Mouse (Mus musculus) gastrocnemius, postnatal 14 days (tissue): ENCODE measurements around the gene Slc35g2. TPM values are rescaled to one million over a fixed set of nuclear protein-coding genes. Genes with fewer than 3 reads are reported as not detected.

Experiments
- DNase-seq: peaks from one replicate; pipeline ENCODE4 v3.0.0; 2021; ENCODE audit warnings: mixed read lengths
- intact Hi-C: fragments of 180-260 bp; cut with DNase I; formaldehyde crosslinking; loops from one replicate; pipeline ENCODE4 v1.15.1; 2025; ENCODE audit warnings: low total_unique reads
- long read RNA-seq, 2 experiments: library from polyadenylated mRNA; stranded (forward); transcript quantifications; one replicate each; pipeline ENCODE4 v2.0.0; 2021
- total RNA-seq, 2 experiments: library from RNA; stranded (reverse); gene quantifications; 2 replicates each; pipeline ENCODE4 v1.2.3; 2021

Gene Slc35g2
- under 1 TPM; 0.60 to 0.80 TPM for total RNA-seq
- long read RNA-seq, experiment 1, result 0 reads
- long read RNA-seq, experiment 2, partial matches to known transcripts, result 0 of 1 reads
- long read RNA-seq, experiment 2, other reads (novel, unspliced or antisense), result 0 of 1 reads

DNA sequence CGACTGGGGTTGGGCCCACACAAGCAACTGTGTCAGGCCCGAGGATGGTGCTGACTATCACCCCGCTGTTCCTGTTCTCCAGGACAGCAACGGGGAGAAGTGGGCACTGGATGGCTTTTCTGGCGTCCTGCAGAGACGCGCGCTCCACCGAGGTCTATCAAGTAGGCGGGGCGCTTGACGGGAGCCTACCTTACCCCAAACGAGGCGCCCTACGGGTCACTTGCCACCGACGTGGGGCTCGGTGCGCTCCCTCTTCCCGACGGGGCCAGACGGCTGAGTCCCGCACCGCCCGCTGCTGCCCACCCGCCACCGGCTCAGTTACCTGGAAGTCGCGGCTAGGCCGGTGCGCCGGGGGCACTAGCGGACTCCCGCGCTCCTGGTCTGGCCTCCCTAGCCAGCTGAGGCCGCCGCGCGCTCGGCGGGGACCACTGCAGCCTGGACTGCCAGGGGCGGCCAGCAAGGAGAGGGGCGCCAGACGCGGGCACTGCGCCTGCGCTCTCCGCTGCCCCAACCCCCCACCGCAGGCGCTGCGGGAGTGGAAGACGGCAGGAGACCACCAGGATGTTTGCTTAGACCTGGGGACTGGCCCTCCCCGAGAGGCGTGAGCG is at the start of gene Slc35g2:
Gene Slc35g2, minus strand, starts transcription at position 465 of the 608 bp plus-strand sequence.
- intact Hi-C loops, result no loop called here

DNA sequence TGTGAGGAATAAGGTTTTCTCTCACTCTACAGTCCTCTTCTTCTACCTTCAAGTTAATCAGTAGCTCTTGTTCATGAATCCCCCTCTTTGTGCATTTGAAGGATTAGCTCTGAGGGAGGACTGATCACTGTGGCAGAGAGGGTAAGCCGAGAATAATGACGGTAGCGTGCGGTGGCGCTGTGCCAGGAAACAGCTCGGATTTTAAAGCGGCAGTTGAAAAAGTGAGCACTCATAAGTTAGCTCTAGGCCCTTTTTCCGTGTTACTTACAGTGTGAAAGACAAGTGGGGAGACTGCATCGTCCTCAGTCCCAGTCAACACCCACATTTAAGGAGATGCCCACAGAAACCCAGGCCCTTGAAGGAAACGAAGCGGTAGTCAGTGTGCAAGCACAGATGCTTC is 46.1 kb upstream of the Slc35g2 start:
- intact Hi-C loops, result no loop called here
- peak; percentile 13 for DNase-seq

More for the DNA sequence above, at the start of gene Slc35g2:
- DNase-seq, result peak; percentile 13

DNA sequence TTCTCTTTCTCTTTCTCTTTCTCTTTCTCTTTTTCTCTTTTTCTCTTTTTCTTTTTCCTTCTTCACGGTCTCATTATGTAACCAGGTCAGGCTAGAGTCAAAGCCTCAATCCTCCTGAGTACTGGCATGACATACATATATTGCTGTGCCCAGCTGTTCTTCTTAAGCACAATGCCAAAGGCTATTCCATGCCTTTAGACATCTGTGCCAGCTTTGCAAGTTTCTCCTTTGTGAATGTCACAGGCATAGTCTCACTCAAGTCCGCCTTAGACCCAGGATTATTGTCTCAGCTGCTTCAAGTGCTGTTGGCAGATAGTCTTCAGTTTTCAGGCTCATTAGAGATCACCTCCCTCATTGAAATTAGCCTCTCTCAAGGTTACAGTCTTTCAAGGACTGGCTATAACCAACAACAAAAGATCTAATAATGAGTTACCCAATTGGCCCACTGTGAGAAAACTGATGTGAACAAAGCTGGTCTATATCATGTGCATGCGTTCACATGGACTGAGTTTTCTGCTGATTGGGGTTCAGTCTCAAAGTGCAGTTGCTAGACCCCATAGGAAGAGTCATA is 42.7 kb upstream of the Slc35g2 start:
- DNase-seq, result no peak
- intact Hi-C loops, result no loop called here

DNA sequence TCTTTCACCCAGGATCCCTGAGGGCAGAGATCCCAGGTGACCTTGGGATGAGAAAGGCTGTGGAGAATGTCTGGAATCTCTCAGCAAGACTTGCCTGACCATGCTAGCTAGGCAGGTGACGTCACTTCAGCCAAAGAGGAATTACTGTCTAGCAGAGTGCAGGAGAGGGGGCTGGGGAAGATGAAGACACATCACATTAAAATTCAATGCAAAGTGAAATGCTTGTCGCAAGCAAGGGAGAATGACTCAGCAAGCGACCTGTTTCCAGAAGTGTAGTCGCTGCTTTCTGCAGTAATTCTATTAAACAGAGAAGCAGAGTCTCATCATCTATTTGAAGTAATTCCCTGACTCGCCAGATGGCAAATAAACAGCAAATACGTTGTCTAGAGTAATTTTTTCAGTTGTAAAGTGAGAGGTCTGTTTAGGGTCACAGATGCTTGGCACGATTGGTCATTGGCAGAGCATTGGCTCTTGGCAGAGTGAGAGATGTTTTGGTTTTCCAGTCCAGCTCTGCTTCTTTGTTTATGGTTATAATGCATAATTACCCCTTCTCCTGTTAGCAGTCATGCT is 35.2 kb upstream of the Slc35g2 start:
- intact Hi-C loops, result no loop called here
- DNase-seq, result peak; percentile 21

DNA sequence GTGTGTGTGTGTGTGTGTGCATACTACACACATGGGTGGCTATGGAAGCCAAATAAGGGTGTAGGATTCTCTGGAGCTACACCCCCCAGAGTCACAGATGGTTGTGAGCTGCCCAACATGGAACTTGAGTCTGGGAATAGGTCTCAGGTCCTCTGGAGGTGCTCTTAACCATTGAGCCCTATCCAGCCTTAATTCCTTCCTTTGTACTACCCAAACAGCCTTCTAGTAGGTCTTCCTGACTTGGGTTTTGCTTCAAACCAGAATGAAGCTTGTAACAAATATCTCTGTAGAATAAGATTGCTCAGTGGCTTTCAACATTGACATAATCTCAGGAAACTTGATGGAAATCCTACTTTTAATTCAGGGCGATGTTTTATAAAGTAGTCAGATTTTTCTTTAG is 34.6 kb upstream of the Slc35g2 start:
- no peak for DNase-seq
- intact Hi-C loops, result no loop called here

DNA sequence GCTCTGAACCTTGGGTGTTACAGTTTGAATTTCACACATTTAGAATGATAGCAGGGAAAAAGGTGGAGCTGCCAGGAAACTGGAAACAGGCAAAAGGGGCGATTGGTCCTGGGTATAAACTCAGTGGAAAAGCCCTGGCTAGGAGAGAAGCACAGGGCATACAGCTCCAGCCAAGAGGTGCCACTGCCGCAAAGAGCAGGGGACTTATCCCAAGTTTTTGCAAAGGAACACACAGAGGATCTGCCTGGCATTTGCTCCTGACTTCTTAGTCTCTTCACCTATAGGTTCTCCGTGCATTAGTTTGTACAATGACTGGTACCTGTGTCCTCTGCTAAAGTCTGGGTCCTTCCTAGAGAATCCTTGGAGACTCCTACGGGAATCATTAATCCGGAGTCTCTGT is 32.3 kb upstream of the Slc35g2 start:
- no peak for DNase-seq
- intact Hi-C loops, result no loop called here

DNA sequence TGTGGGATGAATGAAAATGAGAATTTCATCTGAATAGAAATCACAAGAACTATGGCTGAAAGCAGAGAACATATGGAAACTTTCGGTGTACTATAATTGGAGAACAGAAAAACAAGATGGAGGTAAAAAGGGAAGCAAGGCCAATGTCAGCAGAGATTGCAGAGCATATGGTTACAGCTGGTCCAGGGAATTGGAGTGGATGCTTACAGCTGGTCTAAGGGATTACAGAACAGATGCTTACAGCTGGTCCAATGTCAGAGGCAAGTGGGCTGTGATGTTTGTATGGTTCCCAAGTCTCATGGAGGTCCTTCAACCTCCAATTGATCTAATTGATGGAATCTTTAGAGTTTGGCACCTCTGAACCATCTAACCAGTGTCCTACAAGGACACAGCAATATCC is 31.2 kb upstream of the Slc35g2 start:
- DNase-seq, result no peak
- intact Hi-C loops, result no loop called here

DNA sequence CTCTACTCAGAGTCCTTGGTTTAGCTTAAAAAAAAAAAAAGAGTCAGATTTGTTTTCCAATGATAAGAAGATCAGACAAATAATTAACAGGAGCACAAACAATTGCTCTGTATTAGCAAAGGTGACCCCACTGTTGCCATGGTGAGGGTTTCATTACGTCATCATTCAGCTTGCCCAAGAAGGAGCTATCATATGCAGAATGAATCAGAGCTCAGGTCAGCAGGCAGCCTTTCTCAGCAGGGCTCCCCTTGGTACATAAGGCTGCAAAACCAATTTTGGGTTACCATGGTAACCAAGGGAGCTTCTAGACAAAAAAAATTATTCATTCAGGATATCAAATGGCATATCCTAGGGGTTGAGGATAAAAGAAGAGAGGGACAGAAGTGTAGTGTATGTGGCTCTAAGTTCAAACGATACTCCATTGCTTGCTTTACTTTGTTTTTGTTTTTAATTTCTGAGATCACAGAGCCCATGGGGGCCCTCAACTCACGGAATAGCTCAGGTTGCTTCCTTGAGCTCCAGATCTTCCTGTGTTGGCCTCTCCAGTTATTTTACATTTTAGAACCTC is 29.0 kb upstream of the Slc35g2 start:
- intact Hi-C loops, result no loop called here
- no peak for DNase-seq

DNA sequence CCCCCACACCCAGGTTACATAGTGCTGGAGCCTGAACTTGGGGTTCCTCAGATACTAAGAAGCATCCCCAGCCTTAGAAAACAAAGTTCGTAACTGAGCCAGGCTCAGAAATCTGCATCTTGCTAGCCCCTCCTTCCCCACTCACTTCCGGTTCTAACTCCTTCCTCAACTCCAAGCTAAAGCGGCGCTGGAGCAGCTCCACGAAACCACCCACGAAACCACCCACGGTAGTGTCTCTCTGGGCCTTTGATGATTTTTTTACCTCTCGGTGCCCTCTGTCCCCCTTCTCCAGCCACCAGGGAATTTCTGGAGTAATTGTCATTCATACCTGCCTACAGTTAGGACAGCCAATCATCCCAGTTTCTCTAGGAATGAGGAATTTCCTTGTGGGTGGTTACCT is 26.7 kb upstream of the Slc35g2 start, which contains the start of gene Stag1:
Gene Stag1, plus strand, starts transcription at position 253 of the 400 bp plus-strand sequence.
- no peak for DNase-seq
- intact Hi-C loops, result no loop called here

DNA sequence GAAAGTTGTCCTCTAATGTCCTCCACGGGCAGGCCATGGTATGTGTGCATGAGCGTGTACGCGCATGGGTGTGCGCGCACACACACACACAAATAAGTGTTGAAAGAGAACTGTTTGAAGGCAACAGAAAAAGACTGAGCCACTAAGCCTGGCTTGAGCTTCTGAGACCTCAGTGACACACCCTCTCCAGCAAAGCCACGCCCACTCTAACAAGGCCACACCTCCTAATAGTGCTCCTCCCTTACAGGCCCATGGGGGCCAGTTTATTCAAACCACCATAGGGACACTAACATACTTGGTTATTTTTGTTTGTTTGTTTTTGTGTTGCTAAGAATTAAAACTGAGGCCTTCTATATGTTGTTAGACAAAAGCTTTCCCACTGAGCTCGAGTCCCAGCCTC is 25.4 kb upstream of the Slc35g2 start:
- no peak for DNase-seq
- intact Hi-C loops, result no loop called here

DNA sequence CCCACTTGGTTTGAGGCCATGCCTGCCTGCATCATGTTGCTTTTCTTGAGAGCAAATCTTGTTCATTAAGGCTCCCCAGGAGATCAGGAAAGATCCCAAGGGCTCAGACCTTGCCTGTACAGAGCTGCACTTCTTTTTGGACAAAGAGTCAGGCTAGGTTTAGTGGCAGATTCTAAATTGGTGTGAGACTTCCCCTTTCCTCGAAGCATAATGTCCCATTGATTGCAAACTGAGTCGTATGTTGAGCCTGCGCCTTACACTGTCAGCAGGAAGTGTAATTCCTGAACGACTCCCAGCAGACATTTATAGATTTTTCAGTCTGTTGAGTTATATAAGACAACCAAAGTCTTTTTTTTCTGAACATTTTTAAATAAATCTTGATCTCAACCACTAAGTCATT is 19.6 kb upstream of the Slc35g2 start:
- intact Hi-C loops, result no loop called here
- no peak for DNase-seq

DNA sequence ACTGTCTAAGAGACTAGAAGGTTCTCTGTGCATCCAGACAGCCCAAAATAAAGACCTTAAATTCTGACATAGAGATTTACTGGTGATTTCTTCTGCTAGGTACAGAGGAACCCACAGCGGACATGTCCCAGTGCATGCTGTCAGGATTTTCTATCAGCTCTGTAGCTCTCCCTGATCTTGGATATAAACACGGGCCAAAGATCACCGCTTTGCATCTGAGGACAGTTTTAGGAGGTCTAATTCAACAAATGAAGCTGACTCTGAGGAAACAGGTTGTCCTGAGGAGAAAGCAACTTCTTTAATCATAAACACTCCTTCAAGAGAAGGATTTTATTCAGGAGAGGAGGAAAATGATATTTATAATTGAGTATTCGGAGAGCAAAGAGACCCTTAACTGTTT is 13.1 kb upstream of the Slc35g2 start:
- DNase-seq, result no peak
- intact Hi-C loops, result no loop called here

DNA sequence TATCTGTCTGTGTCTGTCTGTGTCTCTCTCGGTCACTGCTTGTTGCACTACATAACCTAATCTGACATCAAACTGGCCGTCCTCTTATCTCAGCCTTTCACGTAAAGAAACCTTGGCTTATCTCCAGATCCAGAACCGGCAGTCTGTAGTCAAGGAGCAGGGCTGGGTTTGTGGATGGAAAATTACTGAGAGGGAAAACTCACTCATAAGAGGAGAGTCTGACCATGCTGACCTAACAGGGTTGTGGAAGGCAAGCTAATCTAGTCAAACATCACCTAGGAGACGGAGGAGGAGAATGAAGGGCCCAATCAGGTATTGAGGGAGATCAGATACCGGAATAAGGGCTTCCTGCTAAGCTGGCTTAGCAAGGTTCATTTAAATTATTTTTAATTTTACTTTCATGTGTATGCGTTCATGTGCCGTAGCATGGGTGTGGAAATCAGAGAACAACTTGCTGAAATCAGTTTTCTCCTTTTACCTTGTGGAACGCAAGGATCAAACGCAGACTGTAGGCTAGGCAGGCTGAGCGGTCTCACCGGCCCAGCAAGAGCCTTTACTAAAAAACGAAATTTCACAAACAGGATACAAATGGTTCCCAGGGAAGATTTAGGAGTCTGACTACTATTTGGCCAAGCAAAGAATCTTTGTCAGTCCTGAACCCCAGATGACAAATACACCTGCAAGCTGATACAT is 12.1 kb upstream of the Slc35g2 start:
- intact Hi-C loops, result no loop called here
- DNase-seq, result no peak

DNA sequence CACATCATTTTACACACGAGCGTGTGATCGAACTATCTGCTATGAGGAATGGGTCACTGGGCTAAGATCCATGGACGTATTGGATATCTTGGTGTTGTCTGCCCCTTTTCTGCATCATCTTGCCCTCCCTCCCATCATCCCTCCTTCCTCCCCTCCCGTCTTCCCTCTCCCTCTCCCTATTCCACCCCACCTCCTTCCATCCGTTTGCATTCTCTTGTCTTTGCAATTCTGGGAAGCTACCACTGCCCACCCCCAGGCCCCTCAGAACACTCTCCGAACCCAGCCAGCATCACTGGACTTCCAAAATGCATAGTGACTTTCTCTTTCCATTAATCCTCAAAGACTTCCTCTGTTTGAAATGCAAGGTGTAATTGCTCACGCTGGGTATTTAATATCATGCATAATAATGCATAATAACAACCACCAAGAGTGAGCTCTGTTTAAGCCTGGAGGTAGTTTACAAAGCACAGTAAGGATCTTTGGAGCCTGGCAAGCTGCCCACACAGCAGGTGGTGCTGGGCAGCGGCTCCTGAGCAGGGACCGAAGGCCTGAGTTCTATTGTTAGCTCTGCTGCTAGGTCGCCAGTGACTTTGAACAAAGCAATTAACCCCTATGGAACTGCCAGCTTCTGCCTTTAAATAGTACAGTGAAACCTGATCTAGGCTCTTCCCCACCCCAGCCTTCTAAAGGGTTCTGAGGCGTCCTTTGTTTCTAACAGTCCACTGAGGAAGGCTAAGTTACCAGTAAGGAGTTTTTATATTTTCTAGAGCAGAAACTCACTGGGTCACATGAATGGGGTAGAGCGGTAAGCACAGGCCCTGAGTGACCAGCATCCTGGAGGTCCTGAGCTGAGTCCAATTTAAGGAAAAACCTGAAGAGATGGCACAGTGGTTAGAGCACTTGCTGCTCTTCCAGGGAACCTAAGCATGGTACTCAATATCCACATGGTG is 10.9 kb upstream of the Slc35g2 start:
- intact Hi-C loops, result no loop called here
- DNase-seq, result no peak

DNA sequence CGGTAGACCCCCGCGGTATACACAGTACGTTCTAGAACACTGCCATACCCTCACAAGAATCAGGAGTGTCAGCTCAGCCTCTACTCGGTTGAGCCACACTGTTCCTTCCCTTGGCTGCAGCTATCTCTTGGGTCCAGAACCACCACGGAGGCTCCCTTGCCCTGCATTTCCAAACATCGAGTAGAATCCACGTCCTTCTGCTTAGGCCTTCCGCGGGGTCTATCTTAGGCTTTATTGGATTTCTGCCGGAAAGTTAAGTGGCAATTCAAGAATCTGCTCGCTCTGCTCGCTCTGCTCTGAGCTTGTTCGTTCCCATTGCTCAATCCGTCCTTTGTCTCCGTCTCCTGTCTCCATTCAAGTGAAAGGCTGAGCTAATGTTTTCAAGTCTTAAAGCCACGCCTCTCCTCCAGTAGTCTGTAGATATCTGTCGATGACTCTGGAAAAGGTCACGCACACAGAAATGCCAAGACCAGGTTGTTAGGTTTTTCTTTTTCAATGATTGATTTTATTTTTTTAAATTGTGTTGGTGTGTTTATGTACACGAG is 9.4 kb upstream of the Slc35g2 start:
- intact Hi-C loops, result no loop called here
- DNase-seq, result no peak

DNA sequence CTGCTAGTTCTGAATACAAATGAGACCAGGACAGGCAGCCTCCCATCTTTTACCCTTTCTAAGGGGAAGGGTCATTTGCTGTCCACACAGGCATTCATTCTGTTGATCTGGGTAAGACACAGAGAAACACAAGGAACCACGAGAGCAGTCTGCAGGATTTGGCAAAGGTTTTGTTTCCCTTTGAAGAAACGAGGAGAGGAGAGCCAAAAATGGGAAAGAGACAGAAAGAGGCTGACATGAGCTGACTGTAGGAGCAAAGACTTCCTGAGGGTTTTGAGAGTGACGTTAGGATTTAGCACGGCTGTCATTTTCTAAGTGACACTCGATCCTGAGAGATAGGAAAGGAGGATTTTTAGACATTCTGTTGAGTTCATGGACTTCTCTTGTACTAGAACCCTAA is 3.1 kb upstream of the Slc35g2 start:
- intact Hi-C loops, result no loop called here
- no peak for DNase-seq

DNA sequence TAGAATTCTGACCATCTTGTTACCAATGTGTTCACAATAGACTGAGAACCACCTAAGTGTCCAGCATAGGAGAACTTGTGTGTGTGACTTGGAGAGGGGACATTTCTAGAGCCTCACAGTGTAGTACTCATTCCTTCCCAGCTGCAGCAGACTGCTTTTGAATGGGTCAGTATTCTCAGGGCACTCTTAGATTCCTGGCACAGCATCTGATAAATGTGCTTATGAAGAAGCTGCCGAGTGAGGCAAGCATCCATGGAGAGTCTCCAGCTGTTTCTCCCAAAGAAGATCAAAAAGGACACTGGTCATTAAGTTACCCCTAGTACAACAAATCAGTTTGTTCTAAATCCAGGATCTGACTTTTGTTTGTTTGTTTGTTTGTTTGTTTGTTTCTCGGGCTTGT is 2.4 kb upstream of the Slc35g2 start:
- intact Hi-C loops, result no loop called here
- DNase-seq, result no peak

DNA sequence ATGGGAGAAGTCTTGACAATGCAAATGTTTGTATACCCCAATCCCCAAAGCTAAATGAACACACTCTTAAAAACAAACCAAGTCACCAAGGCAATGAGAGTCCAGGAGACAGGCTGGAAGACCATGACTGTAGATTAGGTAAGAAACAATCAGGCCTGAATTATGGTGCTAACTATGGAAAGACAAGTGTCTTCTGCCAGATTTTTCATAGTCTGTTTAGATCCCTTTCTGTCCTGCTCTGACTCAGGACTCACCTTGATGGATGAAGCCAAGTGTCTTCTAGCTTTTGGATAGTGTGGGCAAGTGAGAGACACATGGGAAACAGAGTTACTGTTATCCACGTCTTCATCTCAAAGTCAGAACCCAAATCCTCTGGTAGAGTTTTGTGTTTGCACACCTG is 621 bp upstream of the Slc35g2 start:
- intact Hi-C loops, result no loop called here
- no peak for DNase-seq
